Mouse (Mus musculus) lung, postnatal 0 days (tissue): ENCODE data around the gene Pde4c. TPM values are rescaled to one million over a fixed set of nuclear protein-coding genes. Genes with fewer than 3 reads are reported as not detected.
A peak's percentile ranks its signal among the peaks of the same experiment; 100 is the strongest.

Experiments
- ATAC-seq: fragments of 200-750 bp; cut with Nextera tagmentation; 2 replicates; pipeline ENCODE4 v1.8.0; 2017; ENCODE audit warnings: moderate library complexity
- DNase-seq: peaks from one replicate; pipeline ENCODE4 v3.0.0-alpha.2; 2016; ENCODE audit warnings: low spot score
- H3K27ac ChIP-seq: fragments of 300-500 bp; sonication (generic); 2 replicates; pipeline ENCODE4 v1.5.1; 2014; ENCODE audit warnings: antibody characterized with exemption, mild to moderate bottlenecking, low read length, mixed read lengths
- H3K27me3 ChIP-seq: fragments of 300-500 bp; sonication (generic); replicated peaks from 2 replicates; pipeline ENCODE4 v1.6.1; 2014; ENCODE audit warnings: low read length, mixed read lengths; ENCODE audit not compliant: insufficient read depth
- H3K36me3 ChIP-seq: fragments of 300-500 bp; sonication (generic); 2 replicates; pipeline ENCODE4 v1.6.1; 2014; ENCODE audit warnings: low read length, mixed read lengths; ENCODE audit not compliant: insufficient read depth
- H3K4me1 ChIP-seq: fragments of 300-500 bp; sonication (generic); 2 replicates; pipeline ENCODE4 v1.6.1; 2014; ENCODE audit warnings: antibody characterized with exemption, low read depth, low read length, mixed read lengths; ENCODE audit not compliant: insufficient read depth
- H3K4me2 ChIP-seq: fragments of 300-500 bp; sonication (generic); replicated peaks from 2 replicates; pipeline ENCODE4 v1.6.1; 2014; ENCODE audit warnings: low read depth, mild to moderate bottlenecking, low read length, moderate library complexity, mixed read lengths
- H3K4me3 ChIP-seq: fragments of 300-500 bp; sonication (generic); 2 replicates; pipeline ENCODE4 v1.5.1; 2014; ENCODE audit warnings: low read depth, low read length
- H3K9ac ChIP-seq: fragments of 300-500 bp; sonication (generic); replicated peaks from 2 replicates; pipeline ENCODE4 v1.6.1; 2014; ENCODE audit warnings: low read depth, mild to moderate bottlenecking
- H3K9me3 ChIP-seq: fragments of 300-500 bp; sonication (generic); 2 replicates; pipeline ENCODE4 v1.6.1; 2016; ENCODE audit warnings: low read length, mixed read lengths
- CTCF ChIP-seq: IDR thresholded peaks from 2 replicates; pipeline ENCODE4 v1.5.1; 2016; ENCODE audit warnings: antibody characterized with exemption, mild to moderate bottlenecking
- EP300 ChIP-seq: IDR thresholded peaks from 2 replicates; pipeline ENCODE4 v1.6.1; 2016; ENCODE audit warnings: antibody characterized with exemption, mild to moderate bottlenecking, control low read depth
- WGBS: fragments of 180-500 bp; shearing (Covaris S2); extraction: QIAGEN DNeasy Blood & Tissue Kit; methylation state at CpG from one replicate; pipeline ENCODE4 v1.1.7; 2014; 5-methylcytosine and 5-hydroxymethylcytosine counted together
- polyA plus RNA-seq: library from polyadenylated mRNA; unstranded; fragments of >200 nt; fragmentation: Nextera tagmentation; extraction: Ambion mirVana; gene quantifications from 2 replicates; pipeline ENCODE4 v1.2.1, GENCODE M21; 2015

Gene Pde4c
- polyA plus RNA-seq, 1 experiment from 2014 or later = 2.0 TPM

DNA sequence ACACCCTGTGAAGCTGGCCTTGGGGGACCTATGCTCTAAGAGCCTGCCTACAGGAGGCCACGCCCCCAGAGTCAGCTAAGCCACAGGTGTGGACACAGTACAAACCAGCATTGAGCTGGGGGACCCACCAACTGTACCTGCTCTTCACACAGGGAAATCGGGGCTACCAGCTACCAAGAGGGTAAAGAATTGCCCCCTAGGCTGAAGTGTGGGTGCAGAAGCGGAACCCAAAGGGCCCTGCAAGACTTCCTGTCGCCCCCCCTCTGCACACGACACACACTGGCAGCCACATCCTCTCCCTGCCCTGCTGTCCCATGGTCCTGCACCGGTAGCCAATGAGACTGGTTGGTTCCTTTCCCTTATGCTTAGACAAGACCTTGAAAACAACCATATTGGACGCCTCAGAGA lies 67.8 kb downstream of the Pde4c start:
- Histone ChIP-seq H3K36me3 (no peaks in the 10 kb centered on the region; the same call in 1 of the 2 replicates), H3K4me1 (peaks cover 20% of the 10 kb centered on the region), H3K27ac (peak overlapping the region; percentile 64; the same call in 1 of the 2 replicates), H3K27me3 (no peaks in the 10 kb centered on the region), H3K4me2 (peak overlapping the region; percentile 89), H3K4me3 (peak overlapping the region; percentile 60; the same call in 1 of the 2 replicates), H3K9ac (peak overlapping the region; percentile 23; the same call in 1 of the 2 replicates), H3K9me3 (no peaks in the 10 kb centered on the region)
- DNase-seq = peak; percentile 61
- no peak for TF ChIP-seq CTCF
- no peak for TF ChIP-seq EP300
- 46% methylated on average over 7 of the region's 7 CpGs for WGBS
- ATAC-seq = no peak

DNA sequence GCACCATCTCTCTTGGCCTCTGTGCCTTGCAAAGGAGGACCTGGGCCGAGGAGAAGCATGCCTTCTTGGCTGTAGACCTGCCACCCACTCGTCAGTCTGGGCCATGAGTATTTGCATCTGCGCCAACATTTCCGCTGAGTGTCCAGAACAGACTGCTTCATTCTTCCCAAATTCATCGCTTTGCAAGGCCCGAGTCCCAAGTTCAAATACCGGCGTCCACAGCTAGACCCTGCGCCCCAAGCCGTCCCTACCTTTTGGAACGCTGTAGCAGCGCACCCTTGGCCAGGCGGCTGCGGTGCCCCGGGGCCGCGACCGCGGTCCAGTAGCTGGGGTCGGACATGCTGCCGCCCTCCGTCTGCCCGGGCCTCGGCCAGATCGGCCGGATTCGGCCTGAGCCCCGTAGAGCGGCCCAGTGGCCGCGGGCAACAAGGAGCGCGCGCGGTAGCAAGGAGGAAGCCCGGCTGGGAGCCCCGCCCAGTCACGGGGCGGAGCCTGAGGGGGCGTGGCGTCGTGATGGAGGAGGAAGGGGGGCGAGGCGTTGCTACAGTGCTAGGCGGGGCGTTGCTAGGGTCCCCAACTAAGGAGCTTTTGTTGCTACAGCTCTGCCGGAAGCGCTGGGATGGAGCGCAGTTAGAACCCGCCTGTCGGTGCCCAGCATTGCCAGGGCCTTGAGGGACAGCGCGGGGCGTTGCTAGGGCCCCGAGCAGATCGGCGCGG lies 68.6 kb downstream of the Pde4c start:
- no peaks in the 10 kb centered on the region for H3K9me3 ChIP-seq
- peaks cover 25% of the 10 kb centered on the region for H3K4me1 ChIP-seq
- peak overlapping the region; percentile 60 for H3K4me3 ChIP-seq
- peak overlapping the region; percentile 79 for H3K9ac ChIP-seq
- peak overlapping the region; percentile 64 for H3K27ac ChIP-seq
- DNase-seq (peak; percentile 98), ATAC-seq (peak; percentile 80)
- TF ChIP-seq CTCF = no peak
- TF ChIP-seq EP300 = no peak
- H3K4me2 ChIP-seq = peak overlapping the region; percentile 89
- no peaks in the 10 kb centered on the region; the same call in 1 of the 2 replicates for H3K36me3 ChIP-seq
- WGBS = 2% methylated on average over 58 of the region's 58 CpGs
- H3K27me3 ChIP-seq = no peaks in the 10 kb centered on the region

DNA sequence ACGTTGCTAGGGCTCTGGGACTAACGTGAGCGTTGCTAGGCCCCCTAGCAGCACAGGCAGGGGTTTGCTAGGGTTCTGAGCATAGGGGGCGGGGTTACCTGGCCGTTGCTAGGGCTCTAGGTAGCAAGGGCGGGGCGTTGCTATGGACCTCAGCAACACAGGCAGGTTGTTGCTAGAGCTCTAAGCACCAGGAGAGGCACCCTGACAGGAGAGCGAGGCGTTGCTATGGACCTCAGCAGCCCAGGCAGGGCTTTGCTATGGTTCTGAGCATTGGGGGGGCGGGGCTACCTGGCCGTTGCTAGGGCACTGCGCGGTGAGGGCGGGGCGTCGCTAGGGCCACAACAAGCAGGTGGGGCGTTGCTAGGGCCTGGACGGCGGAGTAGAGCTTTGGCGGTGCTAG lies 69.2 kb downstream of the Pde4c start:
- peaks cover 25% of the 10 kb centered on the region for H3K4me1 ChIP-seq
- no peaks in the 10 kb centered on the region for H3K9me3 ChIP-seq
- H3K36me3 ChIP-seq = no peaks in the 10 kb centered on the region; the same call in 1 of the 2 replicates
- TF ChIP-seq CTCF (peak; percentile 29), EP300 (no peak)
- H3K4me3 ChIP-seq = peak overlapping the region; percentile 60
- H3K4me2 ChIP-seq = peak overlapping the region; percentile 89
- peak; percentile 93 for DNase-seq
- peak; percentile 63 for ATAC-seq
- no peaks in the 10 kb centered on the region for H3K27me3 ChIP-seq
- WGBS = under 1% methylated on average over 17 of the region's 20 CpGs
- H3K27ac ChIP-seq = peak overlapping the region; percentile 54
- no peak overlapping the region for H3K9ac ChIP-seq

DNA sequence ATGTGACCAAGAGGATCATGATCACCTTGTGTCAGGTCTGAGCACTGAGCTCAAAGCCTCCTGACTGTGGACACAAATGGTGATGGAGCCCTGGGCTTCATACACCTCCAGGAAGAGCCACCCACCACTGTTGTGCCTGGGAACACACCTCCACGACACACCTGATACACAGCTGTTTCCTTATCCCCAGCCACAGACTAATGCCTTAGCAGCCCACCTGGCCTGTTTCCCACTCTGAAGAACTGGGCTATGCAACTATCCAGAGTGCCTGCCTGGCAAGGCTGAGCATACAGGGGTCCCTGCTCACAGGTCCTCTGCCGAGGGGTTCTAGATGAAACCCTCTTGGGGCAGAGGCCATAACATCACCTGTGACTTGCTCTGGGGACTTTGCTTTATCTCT lies 70.7 kb downstream of the Pde4c start:
- H3K4me1 ChIP-seq = peaks cover 29% of the 10 kb centered on the region
- WGBS = 79% methylated on average over 2 of the region's 2 CpGs
- no peaks in the 10 kb centered on the region for H3K9me3 ChIP-seq
- H3K27ac ChIP-seq = no peak overlapping the region
- H3K4me2 ChIP-seq = no peak overlapping the region
- no peak overlapping the region for H3K4me3 ChIP-seq
- no peak for TF ChIP-seq EP300
- TF ChIP-seq CTCF = no peak
- no peak for DNase-seq
- no peak for ATAC-seq
- no peak overlapping the region for H3K9ac ChIP-seq
- no peaks in the 10 kb centered on the region; the same call in 1 of the 2 replicates for H3K36me3 ChIP-seq
- 0 out of 2 replicates have a peak, but pooled peaks cover under 1% of the 10 kb centered on the region for H3K27me3 ChIP-seq

DNA sequence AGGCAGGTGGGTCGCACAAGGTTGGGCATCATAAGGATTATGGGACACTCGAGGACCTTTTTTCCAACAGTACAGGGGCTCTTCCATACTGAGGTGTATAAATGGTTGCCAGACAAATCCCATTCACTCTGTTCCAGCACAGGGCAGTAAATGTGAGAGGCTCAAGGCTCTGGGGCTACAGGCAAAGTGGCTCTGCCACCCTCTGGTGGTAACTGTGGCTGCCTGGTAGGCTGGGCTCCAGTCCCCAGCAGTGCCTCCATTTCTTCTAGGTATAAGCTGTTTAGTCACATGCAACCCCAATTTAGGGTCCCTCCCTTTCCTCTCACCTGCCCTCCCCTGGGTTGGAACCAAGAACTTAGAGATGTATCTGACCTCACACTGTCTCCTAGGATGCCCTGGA lies 71.8 kb downstream of the Pde4c start:
- Histone ChIP-seq H3K27ac (no peak overlapping the region), H3K27me3 (peaks cover 7% of the 10 kb centered on the region; the same call in 1 of the 2 replicates), H3K36me3 (no peaks in the 10 kb centered on the region), H3K4me2 (no peak overlapping the region), H3K9me3 (no peaks in the 10 kb centered on the region), H3K4me3 (no peak overlapping the region), H3K9ac (no peak overlapping the region), H3K4me1 (peaks cover 29% of the 10 kb centered on the region)
- no peak for TF ChIP-seq EP300
- peak; percentile 40 for TF ChIP-seq CTCF
- no peak for DNase-seq
- no peak for ATAC-seq
- WGBS = 89% methylated on average over 2 of the region's 2 CpGs

DNA sequence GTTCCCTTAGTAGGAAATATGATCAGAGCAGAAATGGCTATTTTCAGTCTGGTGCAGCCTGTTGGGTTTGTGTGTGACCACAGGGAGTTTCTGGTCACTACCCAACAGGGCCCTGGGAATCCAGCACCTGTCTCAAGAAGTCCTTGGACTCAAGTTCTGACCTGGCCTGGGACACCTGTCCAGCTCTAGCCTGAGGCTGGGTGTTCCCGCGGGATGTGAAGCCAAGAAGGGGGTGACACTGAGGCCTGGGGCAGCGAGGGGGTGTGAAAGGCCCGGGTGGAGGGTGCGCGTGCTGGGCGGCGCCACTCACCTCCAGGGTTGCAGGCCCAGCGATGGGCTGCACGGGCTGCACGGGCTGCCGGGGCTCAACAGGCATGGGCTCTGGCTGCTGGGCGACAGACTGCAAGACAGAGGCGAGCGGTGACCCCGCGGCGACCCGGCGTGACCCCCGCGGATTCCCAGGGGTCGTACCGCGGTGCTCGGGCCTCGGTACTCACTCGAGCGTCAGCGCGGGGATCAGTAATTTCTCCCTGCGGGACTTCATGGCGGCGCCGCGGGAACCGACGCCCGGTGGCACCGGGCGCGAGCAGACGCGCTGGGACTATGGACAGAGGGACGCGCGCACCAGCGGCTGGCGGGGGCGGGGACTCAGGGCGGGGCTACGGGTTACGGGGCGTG lies 73.0 kb downstream of the Pde4c start:
- no peak for DNase-seq
- no peaks in the 10 kb centered on the region for H3K9me3 ChIP-seq
- H3K4me2 ChIP-seq = peak overlapping the region; percentile 86
- ATAC-seq = no peak
- H3K9ac ChIP-seq = peak overlapping the region; percentile 39; the same call in 1 of the 2 replicates
- 6% methylated on average over 34 of the region's 54 CpGs for WGBS
- H3K4me1 ChIP-seq = peaks cover 23% of the 10 kb centered on the region
- peaks cover 7% of the 10 kb centered on the region; the same call in 1 of the 2 replicates for H3K27me3 ChIP-seq
- H3K27ac ChIP-seq = peak overlapping the region; percentile 32; the same call in 1 of the 2 replicates
- no peak for TF ChIP-seq CTCF
- no peak for TF ChIP-seq EP300
- H3K36me3 ChIP-seq = no peaks in the 10 kb centered on the region
- H3K4me3 ChIP-seq = peak overlapping the region; percentile 36
